Mouse (Mus musculus) left cerebral cortex, adult 2 months (tissue): Measurements from ENCODE around the gene Iqsec1. TPM values are rescaled to one million over a fixed set of nuclear protein-coding genes. Genes with fewer than 3 reads are reported as not detected.
A peak's percentile ranks its signal among the peaks of the same experiment; 100 is the strongest.

Experiments
- DNase-seq, 2 experiments: peaks; one replicate each; pipeline ENCODE4 v3.0.0; 2021 to 2022; ENCODE audit warnings: low spot score in 2 of 2, mixed read lengths in 1 of 2; ENCODE audit errors: extremely low spot score in 1 of 2
- H3K27ac ChIP-seq: fragments of 200-600 bp; 2 replicates; pipeline ENCODE4 v1.8.1; 2022
- H3K4me3 ChIP-seq: fragments of 200-600 bp; 2 replicates; pipeline ENCODE4 v1.8.1; 2022
- CTCF ChIP-seq: fragments of 200-600 bp; IDR thresholded peaks from 2 replicates; pipeline ENCODE4 v1.8.1; 2022; ENCODE audit warnings: antibody characterized with exemption, mild to moderate bottlenecking, moderate library complexity
- intact Hi-C: fragments of 180-260 bp; cut with DNase I; formaldehyde crosslinking; loops from one replicate; pipeline ENCODE4 v1.15.1; 2025
- total RNA-seq, 2 experiments: library from RNA; stranded (reverse); gene quantifications; 2 replicates each; pipeline ENCODE4 v1.2.3; 2021

Iqsec1 gene
- total RNA-seq, 2 experiments from 2014 or later, result 369 to 377 TPM

GRCm38 (mm10) chr6:90702837-90703735 lies 285.4 kb downstream of the Iqsec1 start:
- no peak for TF ChIP-seq CTCF
- intact Hi-C loops, result no loop called here
- Histone ChIP-seq H3K27ac (peak overlapping the region; percentile 63), H3K4me3 (no peak overlapping the region)
- DNase-seq, result no peak

DNA sequence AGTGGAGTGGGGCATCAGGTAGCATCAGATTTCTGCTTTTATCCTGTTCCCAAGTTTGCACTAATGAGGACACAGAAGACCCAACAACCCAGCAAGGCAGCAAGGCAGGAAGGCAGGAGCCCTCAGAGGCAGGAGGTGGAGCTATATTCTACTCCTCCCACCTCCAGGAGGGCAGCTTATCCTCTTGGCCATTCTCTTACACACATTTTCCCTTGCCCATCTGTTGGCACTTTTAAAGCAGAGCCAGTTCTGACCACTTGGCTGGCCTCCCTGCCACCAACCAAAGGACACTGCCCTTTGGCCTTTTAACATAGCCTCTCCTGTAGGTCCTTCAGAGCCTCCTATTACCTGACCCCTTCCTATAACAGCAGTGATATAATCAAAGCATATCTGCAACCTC lies 286.3 kb downstream of the Iqsec1 start:
- TF ChIP-seq CTCF, result no peak
- no peak for DNase-seq
- intact Hi-C loops, result no loop called here
- Histone ChIP-seq H3K4me3 (no peak overlapping the region), H3K27ac (peak overlapping the region; percentile 15)

DNA sequence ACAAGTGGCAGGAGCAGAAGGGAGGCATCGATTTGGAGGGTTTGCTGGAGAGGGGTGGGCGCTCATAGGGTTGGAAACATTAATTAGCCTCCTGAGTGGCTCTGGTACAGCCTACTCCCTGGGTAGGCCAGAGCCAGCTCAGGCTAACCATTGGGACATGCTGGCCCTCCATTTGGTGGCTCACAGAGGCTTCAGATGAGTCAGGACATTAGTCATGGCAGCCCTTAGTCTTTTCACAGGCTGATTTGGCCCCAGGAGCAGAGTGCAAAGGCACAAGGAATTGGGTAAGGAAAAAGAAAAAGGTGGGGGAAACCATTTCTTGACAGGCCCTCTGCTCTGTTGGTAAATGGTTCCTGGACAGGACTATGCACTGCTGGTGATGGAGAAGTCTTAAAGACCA lies 287.1 kb downstream of the Iqsec1 start:
- no peak for DNase-seq
- intact Hi-C loops, result no loop called here
- Histone ChIP-seq H3K27ac (peak overlapping the region; percentile 72; the same call in 1 of the 2 replicates), H3K4me3 (no peak overlapping the region)
- no peak for TF ChIP-seq CTCF

DNA sequence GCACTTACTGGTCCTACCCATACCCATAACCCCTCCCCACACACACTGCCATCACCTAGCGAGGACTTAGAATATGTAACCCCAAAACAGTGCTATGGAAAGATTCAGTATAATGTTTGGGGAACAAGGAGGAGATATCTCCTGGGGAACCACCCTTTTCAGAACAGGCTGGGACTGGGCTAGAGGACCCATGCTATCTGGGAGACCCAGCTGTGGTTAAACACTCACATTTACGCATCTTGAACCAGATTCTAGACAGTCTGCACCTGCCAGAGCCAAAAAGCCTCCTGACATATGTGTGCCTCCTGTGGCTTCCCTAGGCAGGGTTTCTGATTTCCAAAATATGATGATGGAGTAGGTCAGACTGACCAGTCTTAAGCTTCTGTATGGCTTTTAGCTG lies 287.7 kb downstream of the Iqsec1 start:
- peak overlapping the region; percentile 72 for H3K27ac ChIP-seq
- no peak for DNase-seq
- H3K4me3 ChIP-seq, result no peak overlapping the region
- intact Hi-C loops, result no loop called here
- no peak for TF ChIP-seq CTCF

GRCm38 (mm10) chr6:90700068-90700467 lies 288.4 kb downstream of the Iqsec1 start:
- intact Hi-C loops, result no loop called here
- no peak for TF ChIP-seq CTCF
- no peak for DNase-seq
- peak overlapping the region; percentile 72; the same call in 1 of the 2 replicates for H3K27ac ChIP-seq
- H3K4me3 ChIP-seq, result no peak overlapping the region

DNA sequence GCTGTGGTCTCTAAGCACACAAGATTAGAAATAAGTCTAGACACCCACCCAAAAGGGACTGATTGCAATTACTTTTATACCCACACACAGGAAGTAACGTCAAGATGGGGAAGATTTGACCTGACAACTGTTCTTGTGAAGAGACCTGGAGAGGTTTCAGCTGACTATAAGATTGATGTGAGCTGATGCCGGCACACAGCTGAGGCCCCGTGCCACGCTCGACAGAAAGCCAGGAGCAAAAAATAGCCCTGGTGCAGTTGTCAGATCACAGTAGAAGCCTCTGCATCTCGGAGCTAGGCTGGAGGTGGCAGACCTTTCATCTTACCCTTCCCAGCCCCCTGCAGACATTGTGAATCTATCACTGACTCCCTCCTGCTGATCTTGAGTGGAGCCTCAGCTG lies 289.6 kb downstream of the Iqsec1 start:
- peak overlapping the region; percentile 71 for H3K27ac ChIP-seq
- no peak overlapping the region for H3K4me3 ChIP-seq
- no peak for TF ChIP-seq CTCF
- intact Hi-C loops, result no loop called here
- no peak for DNase-seq

GRCm38 (mm10) chr6:90695754-90696153 lies 292.7 kb downstream of the Iqsec1 start:
- TF ChIP-seq CTCF, result no peak
- Histone ChIP-seq H3K4me3 (no peak overlapping the region), H3K27ac (peak overlapping the region; percentile 78)
- intact Hi-C loops, result no loop called here
- DNase-seq, result no peak

DNA sequence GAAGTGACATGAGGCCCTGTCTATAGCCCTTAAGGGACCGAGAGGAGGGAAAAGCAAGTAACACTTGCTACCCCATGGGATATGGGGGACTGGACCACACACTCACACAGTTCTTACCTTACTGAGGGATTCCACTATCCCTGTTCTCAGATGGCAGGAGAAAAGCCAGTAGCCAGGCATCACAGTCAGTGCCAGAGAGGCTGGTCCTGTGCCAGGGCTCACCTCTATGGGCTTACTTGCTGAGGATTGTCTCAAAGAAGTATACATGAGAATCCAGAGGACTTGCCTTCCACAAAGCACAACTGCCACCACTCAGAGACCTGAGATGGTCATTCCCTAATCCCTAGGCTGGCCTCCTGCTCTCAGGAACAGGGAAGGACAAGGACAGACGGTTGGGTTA lies 296.1 kb downstream of the Iqsec1 start:
- Histone ChIP-seq H3K4me3 (no peak overlapping the region), H3K27ac (no peak overlapping the region)
- no peak for TF ChIP-seq CTCF
- no peak for DNase-seq
- intact Hi-C loops, result no loop called here

- intact Hi-C loops, result no loop called here
- TF ChIP-seq CTCF, result no peak
- no peak for DNase-seq
- Histone ChIP-seq H3K4me3 (no peak overlapping the region), H3K27ac (no peak overlapping the region)
These were observed 296.6 kb downstream of the Iqsec1 start for GRCm38 (mm10) chr6:90691935-90692334.

DNA sequence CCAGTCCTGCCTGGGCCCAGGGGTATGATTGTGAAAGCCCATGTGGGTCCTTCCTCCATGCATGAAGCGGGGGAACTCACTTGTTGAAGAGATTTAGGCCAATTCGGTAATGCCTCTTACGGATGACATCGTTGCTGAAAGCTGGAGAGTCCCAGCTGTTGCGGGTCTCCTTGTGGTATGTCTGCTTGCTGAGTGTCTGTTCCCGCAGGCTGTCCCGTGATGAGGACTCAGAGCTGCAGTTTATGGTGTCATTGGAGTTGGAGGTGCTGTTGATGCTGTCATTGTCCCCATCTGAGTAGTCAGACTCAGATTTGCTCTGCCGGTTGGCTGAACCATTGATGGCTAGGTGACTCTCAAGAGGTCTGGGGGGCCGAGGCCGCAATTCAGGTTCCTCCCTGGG lies 299.0 kb downstream of the Iqsec1 start:
- H3K27ac ChIP-seq, result peak overlapping the region; percentile 59
- no peak for DNase-seq
- intact Hi-C loops, result no loop called here
- H3K4me3 ChIP-seq, result no peak overlapping the region
- TF ChIP-seq CTCF, result no peak

- Histone ChIP-seq H3K27ac (peak overlapping the region; percentile 59), H3K4me3 (no peak overlapping the region)
- TF ChIP-seq CTCF, result no peak; the same call in 1 of the 2 replicates
- DNase-seq, result no peak
- intact Hi-C loops, result no loop called here
These were observed 299.7 kb downstream of the Iqsec1 start for GRCm38 (mm10) chr6:90688742-90689141.

GRCm38 (mm10) chr6:90688003-90688402 lies 300.5 kb downstream of the Iqsec1 start:
- no peak for DNase-seq
- no peak overlapping the region for H3K4me3 ChIP-seq
- intact Hi-C loops, result no loop called here
- H3K27ac ChIP-seq, result no peak overlapping the region
- no peak for TF ChIP-seq CTCF

- intact Hi-C loops, result no loop called here
These were observed 301.7 kb downstream of the Iqsec1 start for GRCm38 (mm10) chr6:90686812-90687211.

More at GRCm38 (mm10) chr6:90686812-90687211, 301.7 kb downstream of the Iqsec1 start:
- Histone ChIP-seq H3K27ac (no peak overlapping the region), H3K4me3 (no peak overlapping the region)
- no peak for DNase-seq
- no peak for TF ChIP-seq CTCF
